Mouse (Mus musculus) T-helper 1 cell (primary cell): ENCODE results near the gene Olfr629.
"Not testable (repeated sequence)": the region's sequence is repeated elsewhere in the genome, so short reads cannot be mapped to it uniquely, and the experiment has no call there.

Experiments
- in situ Hi-C: fragments of 300-600 bp; cut with MboI, MseI; formaldehyde crosslinking; loops from one replicate; pipeline ENCODE4 v1.15.1; 2025; ENCODE audit warnings: high pct_unique_total_duplicates

Gene Olfr629

GRCm38 (mm10) chr7:103744843-103745242 is at the start of gene Olfr629:
Olfr629 (minus strand) TSS chr7:103744943.
- in situ Hi-C loops: no loop called here

GRCm38 (mm10) chr7:103792669-103793388 is 48.1 kb upstream of the Olfr629 start:
- in situ Hi-C loops: no loop called here

GRCm38 (mm10) chr7:103791721-103792120 is 47.0 kb upstream of the Olfr629 start, which contains the start of gene Olfr67:
Olfr67 (minus strand) TSS chr7:103791821.
- in situ Hi-C loops: no loop called here

- in situ Hi-C loops: no loop called here
Observed at GRCm38 (mm10) chr7:103779598-103779997, 34.9 kb upstream of the Olfr629 start, which contains the start of gene Olfr68. Olfr68 (minus strand) TSS chr7:103779698.

- in situ Hi-C loops: not testable (repeated sequence)
Observed at GRCm38 (mm10) chr7:103777652-103778051, 32.9 kb upstream of the Olfr629 start.

GRCm38 (mm10) chr7:103771494-103771893 is 26.8 kb upstream of the Olfr629 start, which contains the start of gene Olfr69:
Olfr69 (minus strand) TSS chr7:103771594.
- in situ Hi-C loops: no loop called here

- in situ Hi-C loops: not testable (repeated sequence)
Observed at GRCm38 (mm10) chr7:103767687-103768086, 22.9 kb upstream of the Olfr629 start.

- in situ Hi-C loops: not testable (repeated sequence)
Observed at GRCm38 (mm10) chr7:103762212-103762611, 17.5 kb upstream of the Olfr629 start.

- in situ Hi-C loops: no loop called here
Observed at GRCm38 (mm10) chr7:103757233-103757632, 12.5 kb upstream of the Olfr629 start, which contains the start of gene Olfr630. Olfr630 (minus strand) TSS chr7:103757333.

GRCm38 (mm10) chr7:103730074-103730473 is 14.7 kb downstream of the Olfr629 start, which contains the start of gene Olfr628:
Olfr628 (plus strand) TSS chr7:103730374.
- in situ Hi-C loops: no loop called here

GRCm38 (mm10) chr7:103716398-103716797 is 28.3 kb downstream of the Olfr629 start:
- in situ Hi-C loops: loop anchor here (10.0 kb wide), 1 partner anchor 228 kb away; the partner anchor contains the start of gene Olfr633

GRCm38 (mm10) chr7:103714371-103714770 is 30.4 kb downstream of the Olfr629 start, which contains the start of gene Olfr243:
Olfr243 (plus strand) TSS chr7:103714671.
- in situ Hi-C loops: loop anchor here (10.0 kb wide), 1 partner anchor 230 kb away; the partner anchor contains the start of gene Olfr633

- in situ Hi-C loops: loop anchor here (10.0 kb wide), 1 partner anchor 233 kb away; the partner anchor contains the start of gene Olfr633
Observed at GRCm38 (mm10) chr7:103712024-103712423, 32.7 kb downstream of the Olfr629 start.

- in situ Hi-C loops: no loop called here
Observed at GRCm38 (mm10) chr7:103699469-103699868, 45.3 kb downstream of the Olfr629 start.
